Mouse (Mus musculus): ENCODE data around the gene Katnal1.
A peak's percentile ranks its signal among the peaks of the same experiment; 100 is the strongest.

Katnal1 gene

DNA sequence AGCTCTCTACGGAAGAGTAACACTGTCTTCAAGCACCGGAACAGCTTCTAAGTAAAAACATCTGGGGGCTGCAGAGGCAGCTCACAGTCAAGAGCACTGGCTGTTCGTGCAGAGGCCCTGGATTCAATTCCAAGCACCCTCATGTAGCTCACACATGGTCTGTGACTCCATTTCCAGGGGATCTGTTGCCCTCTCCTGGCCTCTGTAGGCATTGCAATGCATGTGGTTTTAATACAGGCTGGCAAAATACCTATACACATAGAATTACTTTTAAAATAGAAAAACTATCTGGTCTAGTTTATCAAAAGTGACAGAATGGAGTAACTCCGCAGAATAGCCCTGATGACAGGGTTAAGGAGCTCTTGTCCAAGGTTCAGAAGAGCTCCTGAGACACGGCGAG lies 49.9 kb downstream of the Katnal1 start:
- DNase-seq (ENCODE audit: low spot score) = no peak

DNA sequence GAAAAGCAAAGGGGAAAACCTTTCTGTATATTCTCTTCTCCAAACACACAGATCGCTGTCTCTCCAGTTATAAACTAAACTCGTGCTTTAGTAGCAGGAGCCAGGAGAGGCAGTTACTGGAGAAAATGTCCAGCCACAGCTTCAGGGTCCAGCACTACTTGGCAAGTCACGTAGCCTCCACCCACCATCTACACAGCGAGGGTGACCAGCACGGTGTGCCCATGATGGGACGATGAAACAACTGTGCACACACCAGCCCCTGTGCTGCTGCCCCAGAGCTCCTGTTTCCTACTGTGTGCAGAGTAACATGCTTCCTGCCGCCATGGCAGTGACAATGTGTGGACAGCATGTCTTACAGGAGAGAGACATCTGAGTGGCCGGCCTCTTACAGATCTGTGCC lies 56.0 kb downstream of the Katnal1 start:
- DNase-seq (ENCODE audit: low spot score) = no peak

DNA sequence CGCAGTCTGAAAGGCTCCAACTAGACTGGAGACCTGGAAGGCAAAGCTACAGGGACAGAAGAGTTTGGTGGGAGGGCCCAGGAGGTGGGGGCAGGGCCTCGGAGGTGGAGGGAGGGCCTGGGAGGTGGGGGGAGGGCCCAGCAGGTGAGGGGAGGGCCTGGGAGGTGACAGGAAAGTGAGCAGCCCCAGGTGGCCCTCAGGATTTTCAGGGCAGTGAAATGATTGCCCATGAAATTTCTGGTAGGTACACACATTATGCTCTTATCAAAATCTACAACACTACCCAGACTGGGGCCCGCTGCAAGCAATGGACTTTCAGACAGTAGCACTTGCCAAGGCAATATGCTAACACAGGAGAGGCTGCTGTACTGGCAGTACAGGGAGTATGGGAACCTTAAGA lies 59.5 kb downstream of the Katnal1 start:
- no peak for DNase-seq (ENCODE audit: low spot score)

GRCm38 (mm10) chr5:148867766-148868165 lies 61.4 kb downstream of the Katnal1 start:
- no peak for DNase-seq (ENCODE audit: low spot score)

GRCm38 (mm10) chr5:148867171-148867570 lies 61.9 kb downstream of the Katnal1 start:
- no peak for DNase-seq (ENCODE audit: low spot score)

DNA sequence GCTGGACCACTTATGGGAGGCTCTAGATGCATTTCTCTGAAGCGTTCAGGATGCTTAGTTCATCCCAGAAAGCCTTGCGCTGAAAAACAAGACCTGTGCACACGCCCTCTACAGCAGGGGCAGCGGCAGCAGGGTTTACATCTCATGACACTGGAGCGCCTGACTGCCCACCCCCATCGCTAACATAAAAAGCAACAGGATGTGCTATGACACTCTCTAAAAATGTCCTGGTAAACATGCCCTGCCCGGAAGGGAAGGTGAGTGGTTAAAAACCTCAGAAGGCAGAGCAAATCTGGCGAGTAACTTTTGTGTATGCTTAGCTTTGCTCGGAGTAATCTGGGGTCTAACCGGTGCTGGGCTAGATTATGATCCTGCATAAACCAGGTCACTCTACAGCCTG lies 62.5 kb downstream of the Katnal1 start:
- DNase-seq (ENCODE audit: low spot score) = no peak

DNA sequence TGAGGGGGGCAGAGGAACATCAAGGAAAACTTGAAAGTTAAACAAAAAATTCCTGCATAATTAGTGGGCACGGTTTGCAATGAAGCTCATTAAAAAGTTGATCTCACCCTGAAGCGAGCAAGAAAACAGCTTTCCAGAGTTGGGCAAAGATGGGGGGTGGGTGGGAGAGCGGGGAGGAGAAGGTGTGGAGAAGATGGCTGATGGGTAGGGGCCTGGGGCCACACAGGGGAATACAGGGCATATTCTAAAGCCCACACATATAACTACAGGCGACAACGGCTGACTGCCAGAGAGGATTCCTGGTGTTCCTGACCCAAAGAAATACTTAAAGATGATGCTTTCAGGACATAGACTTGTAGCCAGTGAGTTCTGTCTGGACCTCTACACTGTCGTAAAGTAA lies 65.7 kb downstream of the Katnal1 start:
- no peak for DNase-seq (ENCODE audit: low spot score)

- no peak for DNase-seq (ENCODE audit: low spot score)
Measured at GRCm38 (mm10) chr5:148862853-148863252, 66.3 kb downstream of the Katnal1 start.

GRCm38 (mm10) chr5:148862136-148862535 lies 67.0 kb downstream of the Katnal1 start:
- no peak for DNase-seq (ENCODE audit: low spot score)

DNA sequence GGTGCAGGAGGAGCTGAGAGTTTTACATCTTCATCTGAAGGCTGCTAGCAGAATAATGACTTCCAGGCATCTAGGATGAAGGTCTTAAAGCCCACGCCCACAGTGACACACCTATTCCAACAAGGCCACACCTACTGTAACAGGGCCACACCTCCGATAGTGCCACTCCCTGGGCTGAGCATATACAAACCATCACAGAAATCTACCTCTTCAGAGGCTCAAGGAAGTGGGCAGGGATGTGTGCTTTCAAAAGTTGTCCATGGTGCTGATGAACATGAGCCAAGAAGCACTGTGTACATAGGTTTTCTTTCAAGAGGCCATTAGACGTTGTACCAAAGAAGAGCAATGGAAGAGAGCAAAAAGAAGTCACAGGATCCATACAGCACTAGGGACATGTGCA lies 71.6 kb downstream of the Katnal1 start:
- no peak for DNase-seq (ENCODE audit: low spot score)

- DNase-seq (ENCODE audit: low spot score) = no peak
Measured at GRCm38 (mm10) chr5:148855047-148855446, 74.1 kb downstream of the Katnal1 start.

GRCm38 (mm10) chr5:148854166-148854565 lies 75.0 kb downstream of the Katnal1 start:
- no peak for DNase-seq (ENCODE audit: low spot score)

DNA sequence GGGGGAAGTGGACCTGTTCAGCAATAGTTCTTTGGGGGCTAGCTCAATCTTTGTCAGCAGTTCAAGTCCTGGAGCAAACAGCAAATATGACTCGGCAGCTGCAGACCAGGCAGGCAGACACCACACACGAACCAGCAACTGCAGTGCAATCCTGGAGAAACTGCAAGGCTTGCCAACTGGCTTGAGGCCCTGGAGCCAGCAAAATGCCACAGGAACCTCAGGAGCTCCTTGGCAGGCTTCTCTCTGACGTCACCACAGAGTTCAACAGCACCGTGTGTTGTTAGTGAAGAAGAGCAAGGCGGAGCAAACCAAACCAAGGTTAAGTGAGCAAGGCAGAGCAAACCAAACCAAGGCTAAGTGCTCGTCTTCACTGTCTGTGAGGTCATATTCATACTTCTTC lies 79.6 kb downstream of the Katnal1 start:
- DNase-seq (ENCODE audit: low spot score) = no peak

- DNase-seq (ENCODE audit: low spot score) = no peak
Measured at GRCm38 (mm10) chr5:148847032-148847431, 82.1 kb downstream of the Katnal1 start.

- no peak for DNase-seq (ENCODE audit: low spot score)
Measured at GRCm38 (mm10) chr5:148837069-148837468, 92.1 kb downstream of the Katnal1 start.

GRCm38 (mm10) chr5:148831596-148832257 lies 97.4 kb downstream of the Katnal1 start:
- DNase-seq (ENCODE audit: low spot score) = peak; percentile 95

- DNase-seq (ENCODE audit: low spot score) = peak; percentile 63
Measured at GRCm38 (mm10) chr5:148831141-148831547, 98.0 kb downstream of the Katnal1 start.

- no peak for DNase-seq (ENCODE audit: low spot score)
Measured at GRCm38 (mm10) chr5:148825732-148826131, 103.4 kb downstream of the Katnal1 start.

DNA sequence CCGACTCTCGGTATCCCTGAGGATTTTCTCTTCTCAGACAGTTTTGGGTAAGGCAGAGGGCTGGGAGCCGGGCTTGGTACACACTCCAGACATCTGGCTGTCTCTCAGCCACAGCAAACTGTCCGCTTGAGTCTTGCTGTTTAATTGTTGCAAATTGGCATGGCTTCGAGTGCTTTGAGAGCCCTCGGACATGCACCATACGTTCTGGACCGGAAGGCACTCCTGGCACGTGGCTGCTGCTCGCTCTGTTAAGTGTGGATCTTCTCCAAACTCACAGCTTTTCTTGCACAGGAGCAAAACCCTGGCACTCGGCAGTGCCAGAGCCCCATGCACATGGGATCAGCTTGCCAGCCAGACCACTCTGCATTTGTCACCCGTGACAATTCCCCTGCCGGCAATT lies 106.3 kb downstream of the Katnal1 start:
- no peak for DNase-seq (ENCODE audit: low spot score)

Measured in retina, embryonic 14.5 days (tissue).